Mouse (Mus musculus) MEL (cell line): ENCODE results near the gene Dock9. TPM values are rescaled to one million over a fixed set of nuclear protein-coding genes. Genes with fewer than 3 reads are reported as not detected.

Source experiments
- DNase-seq: peaks from one replicate; pipeline ENCODE4 v3.0.0; 2011; ENCODE audit warnings: low read depth, low spot score
- H3K27ac ChIP-seq: 2 replicates; pipeline ENCODE4 v1.5.1; 2012; ENCODE audit warnings: low read depth, mild to moderate bottlenecking, control low read depth, low read length, moderate library complexity; ENCODE audit not compliant: control insufficient read depth
- H3K27me3 ChIP-seq, 2 experiments: fragments of 150-350 bp in 1 of 2; sonication (generic) in 1 of 2; 2 replicates each; pipeline ENCODE4 v1.6.1; 2012; ENCODE audit warnings: low read length in 2 of 2, mild to moderate bottlenecking in 2 of 2, improper control_type of control experiment in 1 of 2, moderate library complexity in 1 of 2; ENCODE audit not compliant: insufficient read depth in 2 of 2, control insufficient read depth in 1 of 2
- H3K36me3 ChIP-seq, 2 experiments: 2 replicates each; pipeline ENCODE4 v1.6.1; 2012 to 2014; ENCODE audit warnings: low read length in 2 of 2, improper control_type of control experiment in 1 of 2, inconsistent platforms in 1 of 2, mild to moderate bottlenecking in 1 of 2; ENCODE audit not compliant: insufficient read depth in 2 of 2, control insufficient read depth in 1 of 2
- H3K4me1 ChIP-seq, 2 experiments: fragments of 150-350 bp in 1 of 2; sonication (generic) in 1 of 2; 2 replicates each; pipeline ENCODE4 v1.6.1; 2012; ENCODE audit warnings: low read length in 2 of 2, improper control_type of control experiment in 1 of 2, mild to moderate bottlenecking in 1 of 2; ENCODE audit not compliant: insufficient read depth in 2 of 2, control insufficient read depth in 1 of 2
- H3K4me3 ChIP-seq, 2 experiments: fragments of 150-350 bp in 1 of 2; sonication (generic) in 1 of 2; 2 replicates each; pipeline ENCODE4 v1.5.1; 2012; ENCODE audit warnings: low read depth in 2 of 2, low read length in 2 of 2, mild to moderate bottlenecking in 2 of 2, moderate library complexity in 2 of 2, control low read depth in 1 of 2, improper control_type of control experiment in 1 of 2; ENCODE audit not compliant: control insufficient read depth in 1 of 2, insufficient read depth in 1 of 2
- H3K79me2 ChIP-seq: 2 replicates; pipeline ENCODE4 v1.6.1; 2012; ENCODE audit warnings: mild to moderate bottlenecking, low read length, moderate library complexity; ENCODE audit not compliant: control insufficient read depth, poor library complexity, insufficient read depth
- H3K9ac ChIP-seq: 2 replicates; pipeline ENCODE4 v1.6.1; 2012; ENCODE audit warnings: low read depth, mild to moderate bottlenecking, control low read depth, low read length, moderate library complexity; ENCODE audit not compliant: control insufficient read depth, poor library complexity, severe bottlenecking
- H3K9me3 ChIP-seq: fragments of 150-350 bp; sonication (generic); replicated peaks from 2 replicates; pipeline ENCODE4 v1.6.1; 2012; ENCODE audit warnings: mild to moderate bottlenecking, low read length, improper control_type of control experiment, moderate library complexity; ENCODE audit not compliant: insufficient read depth
- CTCF ChIP-seq, 3 experiments: IDR thresholded peaks in 2 of 3; conservative IDR thresholded peaks in 1 of 3; 2 replicates each; pipeline ENCODE4 v1.5.1; 2011 to 2012; ENCODE audit warnings: low read length in 3 of 3, low read depth in 2 of 3, mild to moderate bottlenecking in 2 of 3, improper control_type of control experiment in 1 of 3, inconsistent platforms in 1 of 3, mixed read lengths in 1 of 3, moderate library complexity in 1 of 3; ENCODE audit not compliant: control insufficient read depth in 1 of 3, insufficient read depth in 1 of 3, poor library complexity in 1 of 3, severe bottlenecking in 1 of 3
- E2F4 ChIP-seq: IDR thresholded peaks from 2 replicates; pipeline ENCODE4 v1.6.1; 2011; ENCODE audit warnings: low read depth, low read length, improper control_type of control experiment, borderline replicate concordance
- ETS1 ChIP-seq: IDR thresholded peaks from 2 replicates; pipeline ENCODE4 v1.6.1; 2012; ENCODE audit warnings: low read depth, mild to moderate bottlenecking, inconsistent platforms, low read length, improper control_type of control experiment, moderate library complexity
- MAX ChIP-seq: IDR thresholded peaks from 2 replicates; pipeline ENCODE4 v1.6.1; 2011; ENCODE audit warnings: low read length, improper control_type of control experiment
- MAZ ChIP-seq: IDR thresholded peaks from 2 replicates; pipeline ENCODE4 v1.6.1; 2012; ENCODE audit warnings: low read depth, mild to moderate bottlenecking, inconsistent platforms, low read length, improper control_type of control experiment
- MXI1 ChIP-seq: IDR thresholded peaks from 2 replicates; pipeline ENCODE4 v1.6.1; 2011; ENCODE audit warnings: mild to moderate bottlenecking, low read depth, low read length, improper control_type of control experiment
- NRF1 ChIP-seq: IDR thresholded peaks from 2 replicates; pipeline ENCODE4 v1.6.1; 2014; ENCODE audit warnings: low read depth, mild to moderate bottlenecking, inconsistent platforms, low read length, improper control_type of control experiment, moderate library complexity; ENCODE audit not compliant: poor library complexity, insufficient read depth, severe bottlenecking
- POLR2A ChIP-seq, 2 experiments: IDR thresholded peaks; 2 replicates each; pipeline ENCODE4 v1.6.1; 2011 to 2012; ENCODE audit warnings: low read length in 2 of 2, mild to moderate bottlenecking in 2 of 2, control low read depth in 1 of 2, improper control_type of control experiment in 1 of 2, low read depth in 1 of 2, moderate library complexity in 1 of 2; ENCODE audit not compliant: control insufficient read depth in 1 of 2, insufficient read depth in 1 of 2, poor library complexity in 1 of 2
- POLR2AphosphoS5 ChIP-seq: IDR thresholded peaks from 2 replicates; pipeline ENCODE4 v1.6.1; 2012; ENCODE audit warnings: low read depth, borderline replicate concordance, mild to moderate bottlenecking, inconsistent platforms, low read length, moderate library complexity, mixed read lengths
- RAD21 ChIP-seq: IDR thresholded peaks from 2 replicates; pipeline ENCODE4 v1.6.1; 2011; ENCODE audit warnings: mild to moderate bottlenecking, low read depth, low read length, improper control_type of control experiment
- SMC3 ChIP-seq: IDR thresholded peaks from 2 replicates; pipeline ENCODE4 v1.6.1; 2011; ENCODE audit warnings: low read depth, low read length, improper control_type of control experiment
- UBTF ChIP-seq: IDR thresholded peaks from 2 replicates; pipeline ENCODE4 v1.6.1; 2012; ENCODE audit warnings: low read depth, mild to moderate bottlenecking, inconsistent platforms, low read length, improper control_type of control experiment, moderate library complexity, borderline replicate concordance; ENCODE audit not compliant: insufficient read depth
- USF1 ChIP-seq: IDR thresholded peaks from 2 replicates; pipeline ENCODE4 v1.6.1; 2014; ENCODE audit warnings: low read depth, mild to moderate bottlenecking, inconsistent platforms, low read length, improper control_type of control experiment, moderate library complexity
- ZC3H11A ChIP-seq: IDR thresholded peaks from 2 replicates; pipeline ENCODE4 v1.6.1; 2012; ENCODE audit warnings: low read depth, mild to moderate bottlenecking, inconsistent platforms, low read length, improper control_type of control experiment
- ZNF384 ChIP-seq: IDR thresholded peaks from 2 replicates; pipeline ENCODE4 v1.6.1; 2012; ENCODE audit warnings: low read depth, mild to moderate bottlenecking, inconsistent platforms, low read length, improper control_type of control experiment
- polyA plus RNA-seq, 2 experiments: library from polyadenylated mRNA; stranded (reverse) in 1 of 2; unstranded in 1 of 2; fragments of >175 nt in 1 of 2; fragments of >200 nt in 1 of 2; gene quantifications; 2 replicates each; pipeline versions ENCODE4 v1.2.1 to v1.2.4; 2012; ENCODE audit warnings: low replicate concordance in 2 of 2, low read depth in 1 of 2; ENCODE audit not compliant: insufficient read length in 2 of 2, insufficient read depth in 1 of 2, missing spikeins in 1 of 2
- total RNA-seq: library from RNA; depleted of rRNA; stranded (reverse); fragments of 300-350 nt; gene quantifications from 2 replicates; pipeline ENCODE4 v1.2.3, GENCODE M21; 2012

Dock9 gene
- total and polyA plus RNA-seq, 3 experiments = 6.3 to 9.4 TPM; not detected in 1

GRCm38 (mm10) chr14:121588451-121588850, 209.2 kb downstream of the Dock9 start:
- no peak overlapping the region for H3K4me3 ChIP-seq
- DNase-seq = peak; percentile 74
- no peak overlapping the region for H3K27ac ChIP-seq
- no peaks in the 10 kb centered on the region for H3K27me3 ChIP-seq
- H3K4me1 ChIP-seq = no peaks in the 10 kb centered on the region
- TF ChIP-seq RAD21 (peak; percentile 84), POLR2A (IDR thresholded peaks at IDR 0.05; ENCODE audit: control insufficient read depth in 1 of 2, insufficient read depth in 1 of 2, low read depth in 1 of 2, low read length in 2 of 2, poor library complexity in 1 of 2) (no peak), ZC3H11A (peak; percentile 47), SMC3 (peak; percentile 62), ZNF384 (peak; percentile 81), CTCF (IDR thresholded peaks at IDR 0.05 in 2 of 3, conservative IDR thresholded peaks at IDR 0.05 in 1 of 3; ENCODE audit: control insufficient read depth in 1 of 3, insufficient read depth in 1 of 3, low read depth in 2 of 3, low read length in 3 of 3, poor library complexity in 1 of 3, severe bottlenecking in 1 of 3) (peak; percentile 47 to 88 (median 82))
- no peak overlapping the region for H3K9ac ChIP-seq
- no peaks in the 10 kb centered on the region for H3K79me2 ChIP-seq
- H3K36me3 ChIP-seq = no peaks in the 10 kb centered on the region
- no peaks in the 10 kb centered on the region for H3K9me3 ChIP-seq

DNA sequence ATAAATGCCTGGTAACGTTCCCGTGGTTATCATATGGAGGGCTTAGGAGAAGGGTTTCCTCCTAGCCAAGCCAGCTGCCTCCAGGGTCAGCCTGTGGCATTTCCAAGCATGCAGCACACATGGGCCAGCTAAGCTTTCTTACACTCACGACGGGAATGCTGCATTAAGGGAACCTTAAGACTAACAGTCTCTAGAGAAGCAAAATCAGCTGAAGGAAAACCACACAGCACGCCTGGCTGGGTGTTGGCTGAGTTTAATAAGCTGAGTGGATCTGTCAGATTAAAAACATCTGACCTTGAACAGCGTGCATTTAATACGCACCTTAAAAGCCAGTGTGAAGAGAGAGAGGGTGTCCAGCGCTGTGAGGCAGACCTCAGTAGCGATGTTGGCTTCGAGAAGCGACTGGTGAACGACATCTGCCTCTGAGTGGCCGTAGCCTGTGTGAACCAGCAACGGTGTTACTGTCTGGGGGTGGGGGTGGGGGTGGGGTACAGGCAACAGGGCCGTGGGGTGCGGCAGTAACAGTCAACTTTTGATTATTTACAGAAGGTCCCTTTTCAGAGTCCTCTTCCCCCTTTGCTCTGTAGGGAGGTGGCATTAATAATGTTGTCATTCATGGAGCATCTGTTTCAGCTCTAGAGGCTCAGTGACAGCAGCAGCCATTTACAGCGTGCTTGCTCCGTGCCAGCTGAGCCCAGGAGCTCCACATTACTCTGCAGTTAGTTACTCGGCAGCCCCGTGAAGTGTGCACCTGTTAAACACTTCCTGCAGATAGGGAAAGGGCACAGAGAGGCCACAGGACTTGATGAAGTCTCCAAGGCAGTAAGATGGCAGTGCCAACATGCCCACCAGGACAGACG, 211.5 kb downstream of the Dock9 start:
- no peak overlapping the region for H3K9ac ChIP-seq
- H3K4me3 ChIP-seq = no peak overlapping the region
- H3K79me2 ChIP-seq = no peaks in the 10 kb centered on the region
- DNase-seq = no peak
- no peak overlapping the region for H3K27ac ChIP-seq
- H3K27me3 ChIP-seq = no peaks in the 10 kb centered on the region
- H3K36me3 ChIP-seq = no peaks in the 10 kb centered on the region
- H3K9me3 ChIP-seq = no peaks in the 10 kb centered on the region
- no peaks in the 10 kb centered on the region for H3K4me1 ChIP-seq
- TF ChIP-seq UBTF (no peak), POLR2A (IDR thresholded peaks at IDR 0.05; ENCODE audit: control insufficient read depth in 1 of 2, insufficient read depth in 1 of 2, low read depth in 1 of 2, low read length in 2 of 2, poor library complexity in 1 of 2) (no peak), ETS1 (no peak), POLR2AphosphoS5 (no peak), RAD21 (no peak), MAX (no peak), E2F4 (no peak), NRF1 (no peak), USF1 (no peak), MXI1 (no peak), MAZ (no peak)
